Mouse (Mus musculus): ENCODE results near the gene Acta2. TPM values are rescaled to one million over a fixed set of nuclear protein-coding genes. Genes with fewer than 3 reads are reported as not detected.

The Acta2 gene
- polyA plus RNA-seq, 1 experiment from 2014 or later: 1,121 TPM

DNA sequence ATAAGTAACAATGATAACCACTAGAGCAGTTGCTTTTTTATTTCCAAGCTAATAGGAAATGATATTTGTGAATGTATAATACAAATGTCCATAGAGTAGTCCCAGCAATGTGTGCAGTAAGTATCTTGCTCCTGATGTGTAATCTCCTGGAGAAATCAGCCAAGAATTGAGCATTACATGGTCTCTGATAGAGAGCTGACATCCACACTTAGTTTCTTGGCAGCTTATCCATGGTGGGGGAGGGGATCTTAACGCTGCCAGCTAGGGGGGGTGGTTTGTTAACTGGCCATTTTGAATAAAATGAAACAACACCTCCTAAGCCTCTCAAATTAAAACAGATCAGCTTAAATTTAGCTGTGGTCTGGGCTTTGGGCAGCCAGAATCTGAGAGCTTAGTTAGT is 13.6 kb upstream of the Acta2 start:
- Histone ChIP-seq H3K4me2 (no peak overlapping the region), H3K36me3 (no peaks in the 10 kb centered on the region), H3K27me3 (no peaks in the 10 kb centered on the region), H3K27ac (no peak overlapping the region), H3K4me1 (replicated peaks) (no peaks in the 10 kb centered on the region; the same call in none of the 2 replicates), H3K9me3 (replicated peaks) (no peaks in the 10 kb centered on the region), H3K4me3 (no peak overlapping the region), H3K9ac (no peak overlapping the region)
- WGBS: 22% methylated on average over 1 of the region's 1 CpGs
- ATAC-seq (replicated peaks; ENCODE audit: insufficient number of reproducible peaks, insufficient read depth, low FRiP score, low read depth): no peak

DNA sequence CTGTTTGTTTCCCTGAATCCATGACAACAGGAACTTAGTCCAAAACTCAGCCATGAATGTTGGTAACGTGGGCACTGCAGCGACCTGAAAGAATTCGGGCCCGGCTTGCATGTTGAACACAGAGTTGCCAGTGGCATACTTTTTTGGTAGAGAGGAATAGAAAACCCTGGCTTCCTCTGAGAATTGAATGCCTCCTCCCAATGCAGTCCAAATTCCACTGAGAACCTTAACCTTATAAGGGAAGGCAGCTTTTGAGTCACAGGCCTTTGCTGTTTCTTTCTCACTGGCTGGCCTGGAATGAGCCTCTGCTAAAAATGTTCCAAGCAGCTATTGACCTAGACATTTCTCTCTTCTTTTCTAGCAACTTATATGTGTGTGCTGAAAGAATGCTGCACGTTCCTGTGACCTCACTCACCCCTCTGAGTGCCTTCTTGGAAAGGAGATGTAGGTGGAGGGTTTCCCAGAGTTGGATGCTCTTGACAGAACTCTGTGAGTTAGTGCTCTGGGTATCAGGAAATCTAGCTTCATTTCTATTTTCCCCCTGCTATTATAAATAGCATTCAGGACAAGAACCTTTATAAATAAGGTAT is 10.3 kb upstream of the Acta2 start:
- peak overlapping the region; percentile 64 for H3K27ac ChIP-seq
- H3K4me3 ChIP-seq: no peak overlapping the region
- no peaks in the 10 kb centered on the region for H3K36me3 ChIP-seq
- 43% methylated on average over 5 of the region's 5 CpGs for WGBS
- no peak; the same call in 1 of the 2 replicates for ATAC-seq (replicated peaks; ENCODE audit: insufficient number of reproducible peaks, insufficient read depth, low FRiP score, low read depth)
- no peak overlapping the region for H3K9ac ChIP-seq
- no peaks in the 10 kb centered on the region for H3K27me3 ChIP-seq
- H3K4me2 ChIP-seq: no peak overlapping the region
- no peaks in the 10 kb centered on the region for H3K9me3 ChIP-seq (replicated peaks)
- H3K4me1 ChIP-seq (replicated peaks): no peaks in the 10 kb centered on the region; the same call in none of the 2 replicates

DNA sequence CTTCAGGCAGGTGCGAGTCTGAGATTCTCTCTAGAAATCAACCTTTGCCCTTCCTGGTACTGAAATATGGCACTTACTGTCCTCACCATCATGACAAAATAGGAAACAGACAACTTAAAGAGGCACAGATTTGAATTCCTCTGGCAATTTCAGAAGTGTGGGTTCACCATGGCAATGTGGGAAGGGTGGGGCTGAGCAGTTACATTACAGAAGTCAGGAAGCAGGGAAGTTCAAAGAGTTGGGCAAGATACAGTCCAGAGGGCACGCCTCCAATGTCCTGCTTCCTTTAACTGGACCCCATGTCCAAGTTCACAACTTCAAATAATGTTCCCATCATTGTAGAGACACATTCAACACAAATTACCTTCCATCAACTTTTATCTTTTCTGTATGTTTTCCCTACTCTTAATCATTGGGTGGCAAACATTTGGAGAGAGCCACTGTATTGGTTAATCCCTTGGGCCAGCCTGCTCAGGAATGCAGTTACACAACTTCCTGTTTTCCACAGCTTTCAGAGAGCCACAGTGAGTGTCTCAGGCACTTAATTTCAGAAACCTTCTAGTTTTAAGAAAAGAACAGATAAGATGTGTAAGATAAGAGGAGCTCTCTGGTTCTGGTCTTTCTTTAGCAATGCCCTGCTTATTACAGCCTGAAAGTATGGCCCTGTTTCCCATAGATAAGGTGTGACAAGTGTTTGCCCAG is 7.0 kb upstream of the Acta2 start:
- Histone ChIP-seq H3K27ac (no peak overlapping the region), H3K27me3 (no peaks in the 10 kb centered on the region), H3K4me1 (replicated peaks) (no peaks in the 10 kb centered on the region; the same call in none of the 2 replicates), H3K9me3 (replicated peaks) (no peaks in the 10 kb centered on the region), H3K36me3 (no peaks in the 10 kb centered on the region), H3K9ac (no peak overlapping the region), H3K4me3 (no peak overlapping the region), H3K4me2 (no peak overlapping the region)
- WGBS: 78% methylated on average over 2 of the region's 2 CpGs
- no peak for ATAC-seq (replicated peaks; ENCODE audit: insufficient number of reproducible peaks, insufficient read depth, low FRiP score, low read depth)

DNA sequence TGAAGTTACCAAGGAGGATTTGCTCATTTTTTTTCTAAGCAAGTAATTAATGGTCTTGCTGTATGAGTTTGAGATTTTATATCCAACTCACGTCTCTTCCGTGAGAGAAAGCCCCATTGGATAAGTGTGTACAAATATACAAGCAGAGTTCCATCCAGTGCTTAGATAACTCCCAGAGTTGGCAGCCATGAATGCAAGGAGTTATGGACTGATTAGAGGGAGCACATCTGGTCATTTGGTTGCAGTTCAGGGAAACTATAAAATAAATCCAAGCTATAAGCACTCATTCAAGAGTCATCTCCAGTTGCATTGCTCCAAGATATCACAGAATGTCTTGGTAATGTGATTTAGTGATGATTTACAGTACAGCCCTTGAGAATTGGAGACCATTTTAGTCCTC is 1.5 kb upstream of the Acta2 start:
- no peak overlapping the region for H3K27ac ChIP-seq
- WGBS: 53% methylated on average over 2 of the region's 2 CpGs

DNA sequence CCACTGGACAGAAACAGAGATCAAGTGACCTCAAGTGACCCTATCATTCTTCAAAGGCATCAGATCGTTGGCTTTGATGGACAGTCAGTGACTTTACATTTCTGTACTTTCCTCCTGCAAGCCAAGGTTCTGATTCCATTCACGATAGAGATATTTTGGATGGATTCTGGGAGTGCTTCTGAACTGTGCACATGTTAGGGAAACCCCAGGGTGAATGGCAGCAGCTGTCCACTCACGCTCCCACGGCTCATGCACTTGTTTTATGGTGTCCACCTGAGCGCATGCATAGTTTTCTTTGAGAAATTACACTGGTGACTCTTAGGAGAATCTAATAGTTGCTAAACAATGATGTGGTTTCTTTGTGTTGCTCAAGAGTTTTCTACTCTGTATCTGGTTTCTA is 759 bp upstream of the Acta2 start:
- WGBS: 76% methylated on average over 5 of the region's 5 CpGs
- Histone ChIP-seq H3K4me1 (replicated peaks) (peaks cover 2% of the 10 kb centered on the region), H3K9ac (no peak overlapping the region), H3K4me3 (no peak overlapping the region), H3K36me3 (no peaks in the 10 kb centered on the region), H3K27ac (no peak overlapping the region), H3K4me2 (no peak overlapping the region), H3K9me3 (replicated peaks) (no peaks in the 10 kb centered on the region), H3K27me3 (no peaks in the 10 kb centered on the region)
- ATAC-seq (replicated peaks; ENCODE audit: insufficient number of reproducible peaks, insufficient read depth, low FRiP score, low read depth): no peak

More for the DNA sequence above, 1.5 kb upstream of the Acta2 start:
- no peak for ATAC-seq (replicated peaks; ENCODE audit: insufficient number of reproducible peaks, insufficient read depth, low FRiP score, low read depth)
- Histone ChIP-seq H3K9me3 (replicated peaks) (no peaks in the 10 kb centered on the region), H3K36me3 (no peaks in the 10 kb centered on the region), H3K4me2 (no peak overlapping the region), H3K9ac (no peak overlapping the region), H3K4me1 (replicated peaks) (peaks cover 2% of the 10 kb centered on the region), H3K4me3 (no peak overlapping the region), H3K27me3 (no peaks in the 10 kb centered on the region)

DNA sequence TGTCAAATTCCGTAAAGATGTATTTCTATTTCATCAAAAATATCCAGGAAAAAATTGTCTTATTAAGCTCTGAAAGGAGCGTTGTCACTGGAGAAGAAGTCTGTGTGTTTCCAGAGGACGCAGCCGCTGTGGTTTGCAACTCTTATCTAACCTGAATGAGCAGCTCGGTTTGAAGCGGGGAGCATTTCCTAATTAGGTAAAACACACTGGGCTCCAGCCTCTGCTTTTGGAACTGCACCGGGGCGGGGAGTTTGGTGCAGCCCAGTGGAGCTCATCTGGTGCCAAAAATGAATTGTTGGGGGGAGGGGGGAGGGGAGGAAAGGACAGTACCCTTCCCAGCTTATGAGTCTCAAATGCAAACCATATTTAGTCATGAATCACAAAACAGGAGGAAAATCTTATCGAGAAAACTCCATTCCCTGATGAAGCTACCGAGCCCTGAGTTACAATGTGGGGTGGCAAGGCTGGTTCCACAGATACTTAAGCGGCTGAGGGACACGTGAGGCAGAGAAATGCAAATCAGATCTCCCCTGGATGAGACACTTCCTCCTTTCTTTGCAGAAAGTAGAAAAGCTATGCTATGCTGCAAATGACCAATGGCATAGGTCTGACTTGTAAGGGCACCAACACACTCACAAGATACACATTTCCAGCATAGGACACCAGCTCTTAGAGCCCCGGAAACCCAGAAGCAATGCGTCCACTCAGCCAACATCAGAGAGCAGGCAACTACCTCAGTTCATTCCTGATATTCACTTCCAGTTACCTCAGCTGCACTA is 1.1 kb downstream of the Acta2 start:
- ATAC-seq (replicated peaks; ENCODE audit: insufficient number of reproducible peaks, insufficient read depth, low FRiP score, low read depth): no peak; the same call in 1 of the 2 replicates
- peak overlapping the region; percentile 54 for H3K4me2 ChIP-seq

DNA sequence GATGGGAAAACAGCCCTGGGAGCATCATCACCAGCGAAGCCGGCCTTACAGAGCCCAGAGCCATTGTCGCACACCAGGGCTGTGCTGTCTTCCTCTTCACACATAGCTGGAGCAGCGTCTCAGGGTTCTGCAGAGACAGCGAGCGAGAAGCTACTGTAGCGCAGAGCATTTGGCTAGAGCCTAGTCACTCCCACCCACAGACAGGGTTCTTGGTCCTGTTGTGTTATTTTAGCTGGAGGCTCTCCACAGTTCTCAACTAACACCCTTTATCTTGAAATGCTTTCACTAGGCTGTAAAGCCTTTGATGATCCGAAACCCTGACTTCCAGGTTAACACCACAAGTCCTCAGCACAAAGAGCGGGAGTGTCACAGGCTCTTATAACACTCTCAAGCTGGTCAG is 2.9 kb downstream of the Acta2 start:
- no peaks in the 10 kb centered on the region for H3K27me3 ChIP-seq
- H3K27ac ChIP-seq: no peak overlapping the region
- H3K4me2 ChIP-seq: peak overlapping the region; percentile 54
- H3K4me3 ChIP-seq: peak overlapping the region; percentile 31
- WGBS: 40% methylated on average over 9 of the region's 9 CpGs
- 0 out of 2 replicates have a peak overlapping the region, but pooled peaks have one; percentile 6 for H3K9ac ChIP-seq
- H3K9me3 ChIP-seq (replicated peaks): no peaks in the 10 kb centered on the region
- ATAC-seq (replicated peaks; ENCODE audit: insufficient number of reproducible peaks, insufficient read depth, low FRiP score, low read depth): no peak
- peaks cover 8% of the 10 kb centered on the region; the same call in 1 of the 2 replicates for H3K36me3 ChIP-seq
- peaks cover 2% of the 10 kb centered on the region for H3K4me1 ChIP-seq (replicated peaks)

More for the DNA sequence above, 1.1 kb downstream of the Acta2 start:
- H3K27ac ChIP-seq: peak overlapping the region; percentile 85
- no peaks in the 10 kb centered on the region for H3K36me3 ChIP-seq
- peak overlapping the region; percentile 48 for H3K9ac ChIP-seq
- peaks cover 2% of the 10 kb centered on the region for H3K4me1 ChIP-seq (replicated peaks)
- no peaks in the 10 kb centered on the region for H3K27me3 ChIP-seq
- no peaks in the 10 kb centered on the region for H3K9me3 ChIP-seq (replicated peaks)
- WGBS: 12% methylated on average over 14 of the region's 14 CpGs
- peak overlapping the region; percentile 51 for H3K4me3 ChIP-seq

DNA sequence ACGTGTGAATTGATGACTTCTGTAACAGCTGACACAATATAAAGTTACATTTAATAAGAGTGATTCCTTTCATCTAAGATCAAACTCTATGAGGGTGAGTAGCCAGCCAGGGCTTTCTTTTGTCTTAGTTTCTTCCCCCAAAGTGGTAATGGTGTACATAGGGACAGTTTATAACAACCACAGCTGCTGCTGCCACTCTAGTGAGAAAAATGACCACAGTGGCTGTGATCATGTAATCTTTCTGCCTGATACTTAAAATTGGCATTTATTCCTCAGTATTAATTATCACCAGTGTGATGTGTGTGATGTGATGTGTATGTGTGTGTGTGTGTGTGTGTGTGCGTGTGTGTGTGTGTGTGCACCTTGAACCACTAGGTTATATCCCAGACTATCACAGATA is 3.5 kb downstream of the Acta2 start:
- no peak overlapping the region for H3K4me3 ChIP-seq

DNA sequence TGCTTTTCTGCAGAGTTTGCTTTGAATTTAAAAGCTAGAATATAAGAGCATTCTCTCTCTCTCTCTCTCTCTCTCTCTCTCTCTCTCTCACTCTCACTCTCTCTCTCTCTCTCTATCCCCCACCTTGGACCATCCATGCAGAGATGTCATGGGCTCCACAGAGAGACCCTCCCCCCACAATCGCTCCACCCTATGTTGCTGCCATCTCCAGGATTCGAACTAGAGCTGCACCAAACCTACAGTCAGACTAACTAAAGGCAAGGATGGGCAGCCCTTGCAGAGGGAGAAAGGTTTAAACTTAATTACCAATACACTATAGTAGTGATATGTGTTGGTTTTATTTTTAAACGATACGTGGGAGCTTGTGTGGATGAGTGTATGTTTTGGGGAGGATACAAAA is 4.8 kb downstream of the Acta2 start:
- no peaks in the 10 kb centered on the region for H3K27me3 ChIP-seq
- H3K36me3 ChIP-seq: peaks cover 19% of the 10 kb centered on the region
- H3K4me1 ChIP-seq (replicated peaks): peaks cover 2% of the 10 kb centered on the region
- H3K4me2 ChIP-seq: no peak overlapping the region
- H3K9me3 ChIP-seq (replicated peaks): no peaks in the 10 kb centered on the region
- H3K27ac ChIP-seq: no peak overlapping the region
- no peak for ATAC-seq (replicated peaks; ENCODE audit: insufficient number of reproducible peaks, insufficient read depth, low FRiP score, low read depth)
- H3K9ac ChIP-seq: no peak overlapping the region
- WGBS: 88% methylated on average over 4 of the region's 4 CpGs
- H3K4me3 ChIP-seq: no peak overlapping the region

More for the DNA sequence above, 3.5 kb downstream of the Acta2 start:
- Histone ChIP-seq H3K27ac (no peak overlapping the region), H3K27me3 (no peaks in the 10 kb centered on the region), H3K36me3 (peaks cover 8% of the 10 kb centered on the region; the same call in 1 of the 2 replicates), H3K4me1 (replicated peaks) (peaks cover 2% of the 10 kb centered on the region), H3K9me3 (replicated peaks) (no peaks in the 10 kb centered on the region), H3K9ac (no peak overlapping the region), H3K4me2 (peak overlapping the region; percentile 54; the same call in 1 of the 2 replicates)
- no peak for ATAC-seq (replicated peaks; ENCODE audit: insufficient number of reproducible peaks, insufficient read depth, low FRiP score, low read depth)
- 70% methylated on average over 2 of the region's 2 CpGs for WGBS

DNA sequence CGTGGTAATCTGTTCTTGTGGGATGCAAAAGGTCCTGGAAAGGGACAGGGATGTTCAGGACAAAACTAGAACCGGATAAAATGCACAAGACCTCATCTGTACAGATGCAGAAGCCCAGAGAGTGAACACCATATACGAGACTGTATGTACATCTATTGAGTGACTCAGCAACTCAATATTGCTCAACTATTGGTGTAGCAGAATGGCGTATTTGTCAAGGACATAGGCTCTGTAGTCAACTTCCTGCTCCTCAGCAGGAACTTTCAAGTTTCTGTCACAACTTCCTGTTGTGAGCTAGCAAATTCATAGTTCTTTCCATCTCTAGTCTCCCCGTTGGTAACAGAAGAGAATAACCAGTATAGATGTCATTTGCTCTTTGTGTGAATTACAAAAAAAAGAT is 6.8 kb downstream of the Acta2 start:
- no peak overlapping the region for H3K4me3 ChIP-seq
- H3K4me2 ChIP-seq: no peak overlapping the region
- ATAC-seq (replicated peaks; ENCODE audit: insufficient number of reproducible peaks, insufficient read depth, low FRiP score, low read depth): no peak
- H3K27ac ChIP-seq: no peak overlapping the region
- H3K36me3 ChIP-seq: peaks cover 27% of the 10 kb centered on the region
- H3K4me1 ChIP-seq (replicated peaks): peaks cover 2% of the 10 kb centered on the region; the same call in 1 of the 2 replicates
- no peaks in the 10 kb centered on the region for H3K9me3 ChIP-seq (replicated peaks)
- no peaks in the 10 kb centered on the region for H3K27me3 ChIP-seq
- no peak overlapping the region for H3K9ac ChIP-seq
- WGBS: 78% methylated on average over 5 of the region's 5 CpGs

DNA sequence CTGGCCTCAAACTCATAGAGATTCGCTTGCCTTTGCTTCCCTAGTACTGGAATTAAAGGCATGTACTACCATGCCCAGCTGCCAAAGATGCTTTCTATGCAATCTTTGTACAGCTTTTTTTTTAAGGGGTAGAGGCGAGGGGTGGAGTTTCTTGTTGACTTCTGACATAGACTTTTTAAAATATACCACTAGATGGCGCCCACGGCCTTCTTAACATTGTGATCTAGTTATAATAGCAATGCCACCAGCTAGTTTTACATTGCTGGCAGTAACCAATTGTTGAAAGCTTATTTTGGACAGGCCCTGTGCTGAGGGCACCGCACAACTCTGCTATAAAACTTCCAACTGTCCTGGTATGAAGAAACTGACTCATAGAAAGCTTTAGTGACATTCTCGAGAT is 11.3 kb downstream of the Acta2 start:
- peaks cover 48% of the 10 kb centered on the region for H3K36me3 ChIP-seq
- no peaks in the 10 kb centered on the region for H3K9me3 ChIP-seq (replicated peaks)
- H3K27ac ChIP-seq: no peak overlapping the region
- WGBS: 15% methylated on average over 6 of the region's 6 CpGs
- H3K4me1 ChIP-seq (replicated peaks): no peaks in the 10 kb centered on the region
- ATAC-seq (replicated peaks; ENCODE audit: insufficient number of reproducible peaks, insufficient read depth, low FRiP score, low read depth): no peak
- no peak overlapping the region for H3K4me2 ChIP-seq
- no peaks in the 10 kb centered on the region for H3K27me3 ChIP-seq
- no peak overlapping the region for H3K4me3 ChIP-seq
- H3K9ac ChIP-seq: no peak overlapping the region
